Mouse (Mus musculus): ENCODE results near the gene Asb17. TPM values are rescaled to one million over a fixed set of nuclear protein-coding genes. Genes with fewer than 3 reads are reported as not detected.
"Not testable (repeated sequence)": the region's sequence is repeated elsewhere in the genome, so short reads cannot be mapped to it uniquely, and the experiment has no call there.

Asb17 gene
- polyA plus RNA-seq, 1 experiment from 2014 or later = 0.39 TPM

DNA sequence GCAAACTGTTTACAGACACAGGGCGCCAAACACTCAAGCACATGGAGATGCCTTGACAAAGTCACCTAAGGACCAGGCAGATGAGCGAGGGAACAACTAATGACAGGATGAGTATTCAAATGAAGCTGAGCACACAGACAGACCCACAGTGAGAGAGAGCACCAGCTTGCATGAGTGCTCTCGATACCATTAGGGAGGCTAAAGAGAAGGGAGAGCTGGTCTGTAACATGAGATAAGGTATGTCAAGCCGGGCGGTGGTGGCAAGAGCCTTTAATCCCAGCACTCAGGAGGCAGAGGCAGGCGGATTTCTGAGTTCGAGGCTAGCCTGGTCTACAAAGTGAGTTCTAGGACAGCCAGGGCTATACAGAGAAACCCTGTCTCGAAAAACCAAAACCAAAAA lies 16.4 kb downstream of the Asb17 start:
- H3K4me1 ChIP-seq; H3K4me2 ChIP-seq; H3K4me3 ChIP-seq; H3K27me3 ChIP-seq; H3K27ac ChIP-seq; H3K36me3 ChIP-seq; H3K9me3 ChIP-seq; ATAC-seq (ENCODE audit: insufficient number of reproducible peaks, insufficient read depth, low FRiP score, low TSS enrichment, low read depth); H3K9ac ChIP-seq: not testable (repeated sequence)
- 89% methylated on average over 8 of the region's 8 CpGs for WGBS

GRCm38 (mm10) chr3:153863816-153864215 lies 19.8 kb downstream of the Asb17 start:
- Histone ChIP-seq H3K4me3 (no peak overlapping the region), H3K36me3 (no peaks in the 10 kb centered on the region), H3K27me3 (no peaks in the 10 kb centered on the region), H3K9ac (no peak overlapping the region), H3K4me1 (no peaks in the 10 kb centered on the region), H3K4me2 (no peak overlapping the region), H3K27ac (no peak overlapping the region), H3K9me3 (no peaks in the 10 kb centered on the region)
- 80% methylated on average over 2 of the region's 2 CpGs for WGBS
- no peak for ATAC-seq (ENCODE audit: insufficient number of reproducible peaks, insufficient read depth, low FRiP score, low TSS enrichment, low read depth)

- no peak for ATAC-seq (ENCODE audit: insufficient number of reproducible peaks, insufficient read depth, low FRiP score, low TSS enrichment, low read depth)
- Histone ChIP-seq H3K36me3 (no peaks in the 10 kb centered on the region), H3K4me1 (no peaks in the 10 kb centered on the region), H3K9me3 (no peaks in the 10 kb centered on the region), H3K27me3 (no peaks in the 10 kb centered on the region), H3K27ac (no peak overlapping the region), H3K4me3 (no peak overlapping the region), H3K4me2 (no peak overlapping the region), H3K9ac (no peak overlapping the region)
- whole genome bisulfite sequencing = 84% methylated on average over 4 of the region's 4 CpGs
These were observed 20.8 kb downstream of the Asb17 start for GRCm38 (mm10) chr3:153864636-153865429.

DNA sequence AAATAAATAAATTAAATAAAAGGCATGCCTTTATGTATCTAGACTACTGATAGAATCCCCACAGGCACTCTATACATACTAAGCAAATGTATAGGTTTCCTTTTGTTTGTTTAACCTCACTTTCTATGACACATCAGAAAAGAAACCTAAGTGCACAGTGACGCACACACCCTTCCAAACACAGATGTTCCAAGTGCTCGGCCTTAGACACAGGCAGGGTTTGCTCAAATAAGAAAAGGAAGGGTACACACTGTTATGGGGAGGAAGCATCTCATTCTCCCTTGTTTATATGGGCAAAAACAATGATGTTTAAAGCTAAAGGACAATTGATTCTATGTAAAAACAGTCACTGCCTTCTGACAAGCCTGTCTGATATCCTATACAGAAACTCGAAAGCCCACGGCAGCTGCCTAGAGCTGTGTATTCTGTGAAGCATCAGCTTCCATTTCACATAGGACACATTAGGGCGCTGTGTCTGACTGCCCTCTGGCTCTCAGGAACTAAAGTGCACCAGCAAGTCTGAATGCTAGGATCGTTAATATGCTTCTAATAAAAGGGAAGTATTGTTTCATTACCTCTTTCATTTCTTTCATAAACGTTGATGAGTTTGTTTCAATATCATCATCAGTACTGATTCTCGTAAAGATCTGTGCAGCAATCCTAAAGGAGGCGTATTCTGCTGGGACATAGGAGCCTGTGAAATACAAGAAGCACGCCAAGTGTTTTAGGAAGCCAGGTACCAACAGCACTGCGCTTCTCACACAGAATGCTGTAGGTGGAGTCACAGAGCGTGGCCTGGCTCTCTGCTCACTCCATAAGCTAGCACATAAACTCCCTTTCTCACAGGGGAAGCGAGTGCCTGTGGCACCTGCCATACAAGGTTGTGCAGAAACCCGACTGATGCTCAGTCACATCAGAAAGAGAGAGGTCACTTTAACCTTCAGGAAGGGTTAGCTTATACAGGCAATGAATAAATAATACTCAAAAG lies 23.4 kb downstream of the Asb17 start:
- ATAC-seq (ENCODE audit: insufficient number of reproducible peaks, insufficient read depth, low FRiP score, low TSS enrichment, low read depth) = no peak
- Histone ChIP-seq H3K36me3 (no peaks in the 10 kb centered on the region), H3K4me2 (no peak overlapping the region), H3K27ac (no peak overlapping the region), H3K9ac (no peak overlapping the region), H3K4me1 (no peaks in the 10 kb centered on the region), H3K9me3 (no peaks in the 10 kb centered on the region), H3K27me3 (no peaks in the 10 kb centered on the region), H3K4me3 (no peak overlapping the region)
- 60% methylated on average over 14 of the region's 14 CpGs for WGBS

DNA sequence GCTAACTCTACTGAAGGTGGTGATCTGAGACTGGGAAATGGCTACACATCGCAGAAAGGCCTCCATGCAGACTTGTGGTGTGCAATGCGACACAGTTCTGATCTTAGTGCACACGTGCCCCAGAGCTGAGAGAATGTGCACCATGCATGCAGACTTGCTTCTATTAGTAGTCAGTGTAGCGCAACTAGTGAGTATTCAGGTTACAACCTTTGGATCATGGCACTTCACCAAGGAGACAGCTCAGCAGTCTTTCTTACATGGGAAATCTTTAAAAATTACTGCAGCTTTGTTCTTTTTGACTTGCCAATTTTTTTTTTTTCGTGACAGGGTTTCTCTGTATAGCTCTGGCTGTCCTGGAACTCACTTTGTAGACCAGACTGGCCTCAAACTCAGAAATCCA lies 27.4 kb downstream of the Asb17 start:
- Histone ChIP-seq H3K36me3 (no peaks in the 10 kb centered on the region), H3K27ac (no peak overlapping the region), H3K4me2 (no peak overlapping the region), H3K9ac (no peak overlapping the region), H3K9me3 (no peaks in the 10 kb centered on the region), H3K4me1 (no peaks in the 10 kb centered on the region), H3K4me3 (no peak overlapping the region), H3K27me3 (no peaks in the 10 kb centered on the region)
- WGBS = 81% methylated on average over 5 of the region's 5 CpGs
- no peak for ATAC-seq (ENCODE audit: insufficient number of reproducible peaks, insufficient read depth, low FRiP score, low TSS enrichment, low read depth)

- Histone ChIP-seq H3K4me2 (no peak overlapping the region), H3K27ac (no peak overlapping the region), H3K4me3 (no peak overlapping the region), H3K36me3 (no peaks in the 10 kb centered on the region), H3K9ac (no peak overlapping the region), H3K27me3 (no peaks in the 10 kb centered on the region), H3K9me3 (no peaks in the 10 kb centered on the region), H3K4me1 (0 out of 2 replicates have a peak, but pooled peaks cover 3% of the 10 kb centered on the region)
- ATAC-seq (ENCODE audit: insufficient number of reproducible peaks, insufficient read depth, low FRiP score, low TSS enrichment, low read depth) = no peak
These were observed 42.3 kb downstream of the Asb17 start for GRCm38 (mm10) chr3:153886296-153886695.

DNA sequence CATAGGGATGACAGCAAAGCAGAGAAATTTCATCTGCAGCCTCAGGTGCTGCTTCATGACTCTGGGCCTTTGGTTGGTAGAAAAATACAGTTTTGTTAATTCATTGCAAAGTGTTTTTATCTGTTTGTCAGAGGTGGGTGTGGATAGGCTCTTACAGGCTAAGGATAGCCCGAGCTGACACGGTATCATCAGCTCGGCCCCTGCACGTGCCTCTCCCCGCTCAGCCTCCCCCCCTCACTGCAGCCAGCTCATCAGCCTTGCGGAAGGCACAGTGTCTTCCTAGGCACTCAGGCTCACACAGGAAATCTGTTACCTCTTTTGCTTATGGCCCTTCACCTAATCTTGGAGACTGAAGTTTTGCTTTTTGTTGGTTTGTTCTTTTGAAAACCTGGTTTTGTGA lies 44.1 kb downstream of the Asb17 start:
- no peak overlapping the region for H3K27ac ChIP-seq
- no peaks in the 10 kb centered on the region for H3K27me3 ChIP-seq
- no peaks in the 10 kb centered on the region for H3K9me3 ChIP-seq
- ATAC-seq (ENCODE audit: insufficient number of reproducible peaks, insufficient read depth, low FRiP score, low TSS enrichment, low read depth) = no peak
- WGBS = 73% methylated on average over 6 of the region's 6 CpGs
- H3K9ac ChIP-seq = no peak overlapping the region
- 0 out of 2 replicates have a peak, but pooled peaks cover 3% of the 10 kb centered on the region for H3K4me1 ChIP-seq
- H3K36me3 ChIP-seq = no peaks in the 10 kb centered on the region
- no peak overlapping the region for H3K4me2 ChIP-seq
- H3K4me3 ChIP-seq = no peak overlapping the region

DNA sequence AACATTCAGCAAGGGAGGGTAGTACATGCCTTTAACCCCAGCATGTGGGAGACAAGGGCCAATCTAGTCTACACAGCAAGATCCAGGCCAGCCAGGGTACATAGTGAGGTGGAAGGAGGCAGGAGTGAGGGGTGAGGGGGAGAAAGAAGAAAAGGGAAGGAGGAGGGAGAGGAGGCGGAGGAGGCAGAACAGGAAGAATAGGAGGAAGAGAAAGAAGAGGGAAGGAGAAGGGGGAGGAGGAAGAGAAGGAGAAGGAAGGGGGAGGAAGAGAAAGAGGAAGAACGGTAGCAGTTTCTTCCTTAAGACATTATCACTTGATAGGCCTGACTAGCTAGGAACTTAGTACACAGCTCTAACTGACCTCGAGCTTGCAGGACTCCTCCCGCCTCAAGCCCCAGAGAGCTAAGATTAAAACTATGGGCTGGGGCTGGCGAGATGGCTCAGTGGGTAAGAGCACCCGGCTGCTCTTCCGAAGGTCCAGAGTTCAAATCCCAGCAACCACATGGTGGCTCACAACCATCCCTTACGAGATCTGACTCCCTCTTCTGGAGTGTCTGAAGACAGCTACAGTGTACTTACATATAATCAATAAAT lies 45.3 kb downstream of the Asb17 start:
- Histone ChIP-seq H3K4me2 (no peak overlapping the region), H3K9me3 (no peaks in the 10 kb centered on the region), H3K9ac (no peak overlapping the region), H3K4me1 (0 out of 2 replicates have a peak, but pooled peaks cover 3% of the 10 kb centered on the region), H3K4me3 (no peak overlapping the region), H3K27me3 (no peaks in the 10 kb centered on the region), H3K36me3 (no peaks in the 10 kb centered on the region), H3K27ac (no peak overlapping the region)
- 80% methylated on average over 8 of the region's 8 CpGs for WGBS
- no peak for ATAC-seq (ENCODE audit: insufficient number of reproducible peaks, insufficient read depth, low FRiP score, low TSS enrichment, low read depth)

GRCm38 (mm10) chr3:153895454-153895853 lies 51.4 kb downstream of the Asb17 start:
- no peak overlapping the region for H3K9ac ChIP-seq
- H3K9me3 ChIP-seq = no peaks in the 10 kb centered on the region
- no peak overlapping the region for H3K27ac ChIP-seq
- no peaks in the 10 kb centered on the region for H3K36me3 ChIP-seq
- no peaks in the 10 kb centered on the region for H3K4me1 ChIP-seq
- no peak for ATAC-seq (ENCODE audit: insufficient number of reproducible peaks, insufficient read depth, low FRiP score, low TSS enrichment, low read depth)
- H3K4me2 ChIP-seq = no peak overlapping the region
- no peaks in the 10 kb centered on the region for H3K27me3 ChIP-seq
- no peak overlapping the region for H3K4me3 ChIP-seq
- WGBS = 86% methylated on average over 3 of the region's 3 CpGs

GRCm38 (mm10) chr3:153897216-153897615 lies 53.2 kb downstream of the Asb17 start:
- WGBS = 74% methylated on average over 6 of the region's 6 CpGs
- Histone ChIP-seq H3K4me3 (no peak overlapping the region), H3K9me3 (no peaks in the 10 kb centered on the region), H3K27ac (no peak overlapping the region), H3K9ac (no peak overlapping the region), H3K4me2 (no peak overlapping the region), H3K36me3 (no peaks in the 10 kb centered on the region), H3K4me1 (no peaks in the 10 kb centered on the region), H3K27me3 (no peaks in the 10 kb centered on the region)
- ATAC-seq (ENCODE audit: insufficient number of reproducible peaks, insufficient read depth, low FRiP score, low TSS enrichment, low read depth) = no peak

DNA sequence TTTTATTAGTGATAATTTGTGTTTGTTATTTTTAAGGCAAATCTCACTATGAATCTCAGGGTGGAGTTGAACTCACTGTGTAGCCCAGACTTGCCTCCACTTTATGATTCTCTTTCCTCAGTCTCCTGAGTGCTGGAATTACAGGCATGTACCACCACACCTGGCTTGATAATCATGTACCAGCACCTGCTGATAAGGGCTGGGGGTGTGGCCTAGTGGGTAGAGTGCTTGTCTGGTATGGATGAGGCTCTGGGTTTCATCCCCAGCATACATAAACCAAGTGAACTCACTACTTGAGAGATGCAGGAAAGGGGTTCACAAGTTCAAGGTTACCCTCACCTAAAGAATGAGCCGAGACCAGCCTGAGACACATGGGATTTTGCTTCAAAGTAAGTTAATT lies 57.9 kb downstream of the Asb17 start:
- H3K4me2 ChIP-seq = no peak overlapping the region
- no peaks in the 10 kb centered on the region for H3K9me3 ChIP-seq
- no peak overlapping the region for H3K4me3 ChIP-seq
- H3K27ac ChIP-seq = no peak overlapping the region
- H3K36me3 ChIP-seq = peaks cover 38% of the 10 kb centered on the region
- 70% methylated on average over 1 of the region's 1 CpGs for WGBS
- H3K4me1 ChIP-seq = no peaks in the 10 kb centered on the region
- ATAC-seq (ENCODE audit: insufficient number of reproducible peaks, insufficient read depth, low FRiP score, low TSS enrichment, low read depth) = no peak
- H3K27me3 ChIP-seq = no peaks in the 10 kb centered on the region
- no peak overlapping the region for H3K9ac ChIP-seq

Data from embryonic facial prominence, embryonic 13.5 days (tissue).